Mouse (Mus musculus) ES-E14 (cell line): Measurements from ENCODE around the gene Cux1. TPM values are rescaled to one million over a fixed set of nuclear protein-coding genes. Genes with fewer than 3 reads are reported as not detected.

Experiments used
- DNase-seq: peaks from one replicate; pipeline ENCODE4 v3.0.0-alpha.2; 2013; ENCODE audit warnings: low read depth, low spot score
- H3K27ac ChIP-seq: 2 replicates; pipeline ENCODE4 v1.5.1; 2012; ENCODE audit warnings: low read depth, mild to moderate bottlenecking, low read length, moderate library complexity, mixed read lengths; ENCODE audit not compliant: poor library complexity, insufficient read depth, severe bottlenecking
- H3K36me3 ChIP-seq: 2 replicates; pipeline ENCODE4 v1.6.1; 2012; ENCODE audit warnings: mild to moderate bottlenecking, low read length, moderate library complexity, mixed read lengths; ENCODE audit not compliant: control insufficient read depth, poor library complexity, insufficient read depth, severe bottlenecking
- H3K4me1 ChIP-seq, 2 experiments: fragments of 150-350 bp in 1 of 2; sonication (generic) in 1 of 2; 2 replicates each; pipeline ENCODE4 v1.6.1; 2012; ENCODE audit warnings: low read length in 2 of 2, mild to moderate bottlenecking in 1 of 2, mixed read lengths in 1 of 2; ENCODE audit not compliant: control insufficient read depth in 2 of 2, insufficient read depth in 2 of 2, poor library complexity in 1 of 2
- H3K4me3 ChIP-seq, 2 experiments: fragments of 150-350 bp in 1 of 2; sonication (generic) in 1 of 2; 2 replicates each; pipeline ENCODE4 v1.5.1; 2012; ENCODE audit warnings: low read length in 2 of 2, low read depth in 1 of 2, mild to moderate bottlenecking in 1 of 2, mixed read lengths in 1 of 2; ENCODE audit not compliant: insufficient read depth in 1 of 2, poor library complexity in 1 of 2, severe bottlenecking in 1 of 2
- H3K9ac ChIP-seq: 2 replicates; pipeline ENCODE4 v1.6.1; 2012; ENCODE audit warnings: low read depth, mild to moderate bottlenecking, low read length, mixed read lengths; ENCODE audit not compliant: poor library complexity, insufficient read depth, severe bottlenecking
- H3K9me3 ChIP-seq: fragments of 150-350 bp; sonication (generic); 2 replicates; pipeline ENCODE4 v1.6.1; 2012; ENCODE audit warnings: low read depth, mild to moderate bottlenecking, low read length; ENCODE audit not compliant: control insufficient read depth, insufficient read depth
- CHD2 ChIP-seq: IDR thresholded peaks from 2 replicates; pipeline ENCODE4 v1.6.1; 2014; ENCODE audit warnings: mild to moderate bottlenecking, low read depth, low read length, inconsistent platforms
- HCFC1 ChIP-seq: IDR thresholded peaks from 2 replicates; pipeline ENCODE4 v1.6.1; 2012; ENCODE audit warnings: low read length, inconsistent platforms, borderline replicate concordance; ENCODE audit not compliant: insufficient read depth
- MAFK ChIP-seq: IDR thresholded peaks from 2 replicates; pipeline ENCODE4 v1.6.1; 2014; ENCODE audit warnings: mild to moderate bottlenecking, low read depth, low read length, inconsistent platforms; ENCODE audit not compliant: insufficient read depth
- ZC3H11A ChIP-seq: IDR thresholded peaks from 2 replicates; pipeline ENCODE4 v1.6.1; 2012; ENCODE audit warnings: low read depth, mild to moderate bottlenecking, inconsistent platforms, low read length, borderline replicate concordance
- ZNF384 ChIP-seq: IDR thresholded peaks from 2 replicates; pipeline ENCODE4 v1.6.1; 2012; ENCODE audit warnings: low read depth, low read length, inconsistent platforms
- in situ Hi-C, 2 experiments: fragments of 600-800 bp; cut with MboI; formaldehyde crosslinking; loops; one replicate each; pipeline ENCODE4 v1.15.1; 2025; ENCODE audit warnings: low sequenced_read_pairs in 2 of 2, inconsistent platforms in 1 of 2; ENCODE audit not compliant: unreplicated experiment in 2 of 2
- total RNA-seq: library from RNA; depleted of rRNA; stranded (reverse); fragments of 300-350 nt; gene quantifications from 2 replicates; pipeline ENCODE4 v1.2.3, GENCODE M21; 2012

Cux1 gene
- total RNA-seq, 1 experiment = 23.6 TPM

DNA sequence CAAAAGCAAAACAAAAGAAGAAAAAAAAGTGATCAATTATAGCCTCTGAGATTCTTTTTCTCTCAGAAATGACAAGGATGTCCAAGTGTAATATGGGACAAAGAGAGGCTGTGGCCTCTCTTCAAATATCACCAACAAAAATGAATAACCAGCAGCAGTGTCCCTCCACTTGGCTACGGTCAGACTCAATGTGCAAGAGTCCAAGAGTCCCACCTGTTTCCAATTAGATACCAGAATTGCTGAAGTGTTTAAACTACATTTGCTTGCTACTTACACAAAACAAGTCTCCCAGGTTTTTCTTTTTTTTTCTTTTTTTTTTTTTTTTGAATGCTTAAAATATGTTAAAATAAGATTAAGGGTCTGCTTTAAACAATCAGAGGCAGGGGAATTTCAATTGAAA is 5.1 kb downstream of the Cux1 start:
- H3K4me1 ChIP-seq = peaks cover 9 to 18% of the 10 kb centered on the region in 2 experiments; a peak in 3 of 4 replicates
- H3K27ac ChIP-seq = no peak overlapping the region
- H3K9ac ChIP-seq = no peak overlapping the region
- H3K4me3 ChIP-seq = no peak overlapping the region
- no peak for DNase-seq
- no peaks in the 10 kb centered on the region; the same call in 1 of the 2 replicates for H3K36me3 ChIP-seq
- in situ Hi-C loops = no loop called here
- no peaks in the 10 kb centered on the region for H3K9me3 ChIP-seq
- TF ChIP-seq HCFC1 (no peak), ZC3H11A (no peak), CHD2 (no peak), MAFK (no peak), ZNF384 (no peak)

DNA sequence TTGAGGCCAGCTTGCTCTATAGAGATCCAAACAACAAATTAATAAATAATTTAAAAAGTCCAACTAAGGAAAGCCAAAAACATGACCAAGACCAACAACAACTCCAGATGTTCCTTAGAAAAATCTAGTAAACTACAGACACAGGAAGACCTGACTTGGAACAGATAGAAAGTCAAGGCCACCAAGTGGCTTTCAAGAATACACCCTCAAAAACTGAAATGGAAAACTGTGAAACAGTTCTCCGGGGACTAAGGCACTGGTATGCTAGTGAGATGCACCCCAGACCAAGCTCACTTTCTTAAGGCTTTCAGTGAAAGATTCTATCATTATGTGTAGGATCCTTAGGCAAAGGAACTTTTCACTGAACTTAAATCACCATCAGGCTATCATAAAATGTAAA is 5.6 kb downstream of the Cux1 start:
- TF ChIP-seq MAFK (no peak), ZC3H11A (no peak), HCFC1 (no peak), ZNF384 (no peak), CHD2 (no peak)
- H3K9me3 ChIP-seq = no peaks in the 10 kb centered on the region
- in situ Hi-C loops = no loop called here
- H3K4me3 ChIP-seq = no peak overlapping the region
- no peak overlapping the region for H3K27ac ChIP-seq
- H3K36me3 ChIP-seq = no peaks in the 10 kb centered on the region; the same call in 1 of the 2 replicates
- H3K4me1 ChIP-seq = peaks cover 9 to 21% of the 10 kb centered on the region in 2 experiments; a peak in 3 of 4 replicates
- H3K9ac ChIP-seq = no peak overlapping the region
- DNase-seq = no peak

DNA sequence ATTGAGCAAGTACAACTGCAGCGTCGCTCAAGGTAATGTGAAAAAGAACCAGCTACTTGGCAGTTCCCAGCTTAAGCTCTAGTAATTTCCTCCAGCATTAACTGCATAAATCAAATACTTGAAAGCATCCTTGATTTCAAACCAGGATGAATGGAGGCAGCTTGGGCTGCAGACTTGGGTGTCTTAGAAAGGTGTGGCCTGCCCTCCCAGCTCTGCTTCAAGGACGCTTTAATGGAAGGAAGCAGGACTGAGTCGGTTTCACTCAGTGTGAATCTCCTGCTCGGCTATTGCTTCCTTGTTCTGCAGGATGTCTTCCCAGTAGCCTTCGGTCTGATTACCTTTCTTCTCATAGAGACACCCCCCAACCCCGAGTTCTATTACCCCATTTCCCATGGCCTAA is 6.6 kb downstream of the Cux1 start:
- TF ChIP-seq ZC3H11A (no peak), HCFC1 (no peak), ZNF384 (no peak), MAFK (no peak), CHD2 (no peak)
- in situ Hi-C loops = no loop called here
- Histone ChIP-seq H3K36me3 (no peaks in the 10 kb centered on the region; the same call in 1 of the 2 replicates), H3K9ac (no peak overlapping the region), H3K4me3 (no peak overlapping the region), H3K27ac (no peak overlapping the region), H3K9me3 (no peaks in the 10 kb centered on the region), H3K4me1 (peaks cover 9 to 25% of the 10 kb centered on the region in 2 experiments; a peak in 3 of 4 replicates)
- no peak for DNase-seq

DNA sequence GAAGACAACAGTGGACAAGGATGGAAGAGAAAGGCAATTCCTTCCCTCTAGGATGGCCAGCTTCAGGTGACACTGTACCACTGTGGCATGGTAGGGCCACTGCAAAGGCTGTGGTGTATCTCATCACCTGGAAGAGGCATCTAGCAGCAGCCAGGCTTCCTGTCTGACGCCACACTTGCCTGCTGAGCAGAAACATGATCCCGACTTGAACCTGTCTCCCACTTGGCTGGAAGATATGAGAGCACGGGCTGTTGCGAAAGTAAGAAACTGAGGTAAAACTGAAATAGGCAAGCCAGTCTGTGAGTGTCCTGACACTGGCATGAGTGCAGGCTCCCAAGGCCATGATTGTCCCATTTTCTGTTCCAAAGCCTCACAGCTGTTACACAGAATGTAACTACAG is 9.8 kb downstream of the Cux1 start:
- TF ChIP-seq ZC3H11A = no peak
- no peak for TF ChIP-seq HCFC1
- TF ChIP-seq MAFK = no peak
- no peak for TF ChIP-seq CHD2
- no peak for TF ChIP-seq ZNF384
- H3K9me3 ChIP-seq = no peaks in the 10 kb centered on the region
- peaks cover 9 to 28% of the 10 kb centered on the region in 2 experiments; a peak in 3 of 4 replicates for H3K4me1 ChIP-seq
- H3K9ac ChIP-seq = no peak overlapping the region
- no peak overlapping the region for H3K4me3 ChIP-seq
- H3K36me3 ChIP-seq = no peaks in the 10 kb centered on the region; the same call in 1 of the 2 replicates
- DNase-seq = no peak
- no peak overlapping the region for H3K27ac ChIP-seq
- in situ Hi-C loops = no loop called here
